Mouse (Mus musculus) lung, embryonic 14.5 days (tissue): ENCODE data around the gene Asb17. TPM values are rescaled to one million over a fixed set of nuclear protein-coding genes. Genes with fewer than 3 reads are reported as not detected.
"Not testable (repeated sequence)": the region's sequence is repeated elsewhere in the genome, so short reads cannot be mapped to it uniquely, and the experiment has no call there.

Experiments used
- ATAC-seq: fragments of 200-750 bp; cut with Nextera tagmentation; 2 replicates; pipeline ENCODE4 v1.8.0; 2017; ENCODE audit warnings: mild to moderate bottlenecking, moderate TSS enrichment, moderate library complexity; ENCODE audit not compliant: insufficient read depth
- DNase-seq: peaks from one replicate; pipeline ENCODE4 v3.0.0-alpha.2; 2015
- H3K27ac ChIP-seq: fragments of 300-500 bp; sonication (generic); 2 replicates; pipeline ENCODE4 v1.5.1; 2014; ENCODE audit warnings: low read depth, mild to moderate bottlenecking, moderate library complexity
- H3K27me3 ChIP-seq: fragments of 300-500 bp; sonication (generic); 2 replicates; pipeline ENCODE4 v1.6.1; 2014; ENCODE audit warnings: low read length, control low read depth; ENCODE audit not compliant: insufficient read depth
- H3K36me3 ChIP-seq: fragments of 300-500 bp; sonication (generic); 2 replicates; pipeline ENCODE4 v1.6.1; 2014; ENCODE audit warnings: control low read depth; ENCODE audit not compliant: insufficient read depth
- H3K4me1 ChIP-seq: fragments of 300-500 bp; sonication (generic); 2 replicates; pipeline ENCODE4 v1.6.1; 2014; ENCODE audit warnings: antibody characterized with exemption, control low read depth; ENCODE audit not compliant: insufficient read depth
- H3K4me2 ChIP-seq: fragments of 300-500 bp; sonication (generic); 2 replicates; pipeline ENCODE4 v1.6.1; 2014; ENCODE audit warnings: mild to moderate bottlenecking
- H3K4me3 ChIP-seq: fragments of 300-500 bp; sonication (generic); 2 replicates; pipeline ENCODE4 v1.5.1; 2014; ENCODE audit warnings: low read depth, low read length
- H3K9ac ChIP-seq: fragments of 300-500 bp; sonication (generic); 2 replicates; pipeline ENCODE4 v1.6.1; 2014
- H3K9me3 ChIP-seq: fragments of 300-500 bp; sonication (generic); 2 replicates; pipeline ENCODE4 v1.6.1; 2016; ENCODE audit warnings: low read depth, low read length, control low read depth
- CTCF ChIP-seq: IDR thresholded peaks from 2 replicates; pipeline ENCODE4 v1.5.1; 2016; ENCODE audit warnings: antibody characterized with exemption, low read depth
- WGBS: fragments of 180-500 bp; shearing (Covaris S2); extraction: QIAGEN DNeasy Blood & Tissue Kit; methylation state at CpG from one replicate; pipeline ENCODE4 v1.1.7; 2014; 5-methylcytosine and 5-hydroxymethylcytosine counted together
- polyA plus RNA-seq: library from polyadenylated mRNA; unstranded; fragments of >200 nt; fragmentation: Nextera tagmentation; extraction: Ambion mirVana; gene quantifications from 2 replicates; pipeline ENCODE4 v1.2.1, GENCODE M21; 2014

Gene Asb17
- polyA plus RNA-seq, 1 experiment from 2014 or later = 0.09 TPM

DNA sequence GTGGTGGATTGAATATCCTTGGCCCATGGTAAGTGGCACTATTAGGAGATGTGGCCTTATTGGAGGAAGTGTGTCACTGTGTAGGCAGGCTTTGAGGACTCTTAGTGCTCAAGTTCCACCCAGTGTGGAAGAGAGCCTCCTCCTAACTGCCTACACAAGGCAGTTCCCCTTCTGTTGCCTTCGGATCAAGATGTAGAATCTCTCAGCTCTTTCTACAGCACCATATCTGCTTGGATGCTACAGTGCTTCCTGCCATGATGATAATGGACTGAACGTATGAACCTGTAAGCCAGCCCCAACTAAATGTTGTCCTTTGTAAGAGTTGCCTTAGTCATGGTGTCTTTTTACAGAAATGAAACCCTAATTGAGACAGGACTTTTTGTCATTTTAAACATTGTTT, 1.5 kb downstream of the Asb17 start:
- Histone ChIP-seq H3K36me3 (no peaks in the 10 kb centered on the region), H3K27ac (no peak overlapping the region), H3K27me3 (no peaks in the 10 kb centered on the region), H3K4me3 (no peak overlapping the region), H3K4me1 (peaks cover 3% of the 10 kb centered on the region; the same call in 1 of the 2 replicates), H3K9ac (no peak overlapping the region), H3K9me3 (no peaks in the 10 kb centered on the region), H3K4me2 (no peak overlapping the region)
- no peak for ATAC-seq
- DNase-seq = no peak
- 81% methylated on average over 2 of the region's 2 CpGs for WGBS
- TF ChIP-seq CTCF = no peak

DNA sequence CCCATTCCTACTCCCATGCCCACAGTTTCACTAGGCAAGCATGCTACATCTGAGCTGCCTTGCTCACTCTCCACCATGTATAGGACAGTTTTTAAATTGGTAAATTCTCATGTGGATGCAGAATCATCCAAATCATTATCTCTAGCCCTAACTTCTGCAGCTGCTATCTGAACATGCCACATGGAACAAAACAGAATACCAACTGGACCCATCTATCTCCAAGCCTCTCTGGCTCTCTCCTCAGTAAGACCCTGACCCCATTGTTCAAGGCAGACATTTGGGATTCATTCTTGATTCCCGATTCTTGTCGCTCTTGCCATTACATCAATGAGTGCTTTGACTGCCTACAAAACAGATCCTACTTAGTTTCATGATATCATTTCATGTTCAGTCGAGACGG, 2.1 kb downstream of the Asb17 start:
- Histone ChIP-seq H3K4me1 (peaks cover 3% of the 10 kb centered on the region; the same call in 1 of the 2 replicates), H3K36me3 (no peaks in the 10 kb centered on the region), H3K9ac (no peak overlapping the region), H3K9me3 (no peaks in the 10 kb centered on the region), H3K4me3 (no peak overlapping the region), H3K27ac (no peak overlapping the region), H3K27me3 (no peaks in the 10 kb centered on the region), H3K4me2 (no peak overlapping the region)
- ATAC-seq (no peak), DNase-seq (no peak)
- TF ChIP-seq CTCF = no peak
- WGBS = 88% methylated on average over 4 of the region's 4 CpGs

DNA sequence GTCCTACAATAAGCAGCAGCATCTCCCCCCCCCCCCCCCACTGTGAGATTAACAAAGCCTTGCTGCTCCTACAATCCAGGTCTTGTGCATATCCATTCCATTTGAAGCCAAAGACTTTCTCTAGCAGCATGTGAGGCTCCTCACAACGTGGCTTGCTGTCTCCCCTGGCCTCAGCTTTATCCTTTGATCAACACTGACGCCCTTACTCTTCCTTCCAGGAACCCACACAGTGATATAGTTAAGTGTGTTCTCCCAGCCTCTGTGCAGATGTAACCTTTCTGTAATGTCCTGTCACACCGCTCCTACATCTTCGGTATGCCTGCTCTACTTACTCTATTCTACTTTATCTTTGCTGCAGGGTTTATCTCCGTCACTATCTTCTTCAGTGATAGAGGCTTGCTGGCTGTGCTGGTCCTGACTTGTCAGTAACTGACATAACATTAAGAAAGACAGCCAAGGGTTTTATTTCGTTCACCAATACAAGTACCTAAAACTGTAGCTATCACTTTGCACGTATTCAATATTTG, 3.3 kb downstream of the Asb17 start:
- 49% methylated on average over 7 of the region's 7 CpGs for WGBS
- DNase-seq (no peak), ATAC-seq (no peak)
- no peak overlapping the region for H3K4me2 ChIP-seq
- no peak overlapping the region for H3K4me3 ChIP-seq
- H3K27ac ChIP-seq = no peak overlapping the region
- peaks cover 3% of the 10 kb centered on the region; the same call in 1 of the 2 replicates for H3K4me1 ChIP-seq
- H3K9ac ChIP-seq = no peak overlapping the region
- TF ChIP-seq CTCF = no peak
- no peaks in the 10 kb centered on the region for H3K36me3 ChIP-seq
- H3K27me3 ChIP-seq = no peaks in the 10 kb centered on the region
- no peaks in the 10 kb centered on the region for H3K9me3 ChIP-seq

DNA sequence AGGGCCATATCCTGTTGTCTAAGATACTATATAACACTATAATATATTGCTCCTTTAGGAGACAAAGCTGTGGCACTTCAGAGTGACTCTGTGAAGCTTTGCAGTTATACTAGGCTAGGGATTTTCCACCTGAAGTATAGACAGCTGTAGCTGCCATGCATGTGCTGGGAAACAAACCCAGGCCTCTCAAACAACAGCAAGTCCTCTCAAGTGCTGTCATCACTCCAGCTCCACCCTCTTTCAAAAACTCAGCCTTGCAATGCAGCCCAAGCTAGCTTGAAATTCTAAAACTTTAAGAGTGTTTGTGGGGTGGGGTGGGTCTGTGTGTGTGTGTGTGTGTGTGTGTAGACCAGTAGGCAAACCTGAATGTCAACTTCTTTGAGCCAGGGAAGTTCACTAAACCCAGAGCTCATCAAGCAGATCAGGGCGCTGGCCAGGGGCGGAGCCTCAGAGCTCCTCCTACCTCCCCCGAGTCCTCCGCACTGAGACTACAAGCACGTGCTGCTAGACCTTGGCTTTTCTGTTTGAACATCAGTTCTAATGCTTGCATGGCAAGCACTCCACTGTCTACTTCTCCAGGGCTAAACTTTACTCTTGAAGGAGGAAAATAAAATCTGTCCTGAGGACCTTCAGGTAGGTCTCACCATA, 5.5 kb downstream of the Asb17 start:
- H3K27me3 ChIP-seq = no peaks in the 10 kb centered on the region
- DNase-seq = peak; percentile 72
- no peaks in the 10 kb centered on the region for H3K36me3 ChIP-seq
- H3K27ac ChIP-seq = no peak overlapping the region
- H3K4me2 ChIP-seq = peak overlapping the region; percentile 40
- ATAC-seq = peak; percentile 92
- no peak overlapping the region for H3K9ac ChIP-seq
- 11% methylated on average over 5 of the region's 5 CpGs for WGBS
- no peak for TF ChIP-seq CTCF
- H3K4me1 ChIP-seq = peaks cover 3% of the 10 kb centered on the region; the same call in 1 of the 2 replicates
- no peak overlapping the region for H3K4me3 ChIP-seq
- no peaks in the 10 kb centered on the region for H3K9me3 ChIP-seq

DNA sequence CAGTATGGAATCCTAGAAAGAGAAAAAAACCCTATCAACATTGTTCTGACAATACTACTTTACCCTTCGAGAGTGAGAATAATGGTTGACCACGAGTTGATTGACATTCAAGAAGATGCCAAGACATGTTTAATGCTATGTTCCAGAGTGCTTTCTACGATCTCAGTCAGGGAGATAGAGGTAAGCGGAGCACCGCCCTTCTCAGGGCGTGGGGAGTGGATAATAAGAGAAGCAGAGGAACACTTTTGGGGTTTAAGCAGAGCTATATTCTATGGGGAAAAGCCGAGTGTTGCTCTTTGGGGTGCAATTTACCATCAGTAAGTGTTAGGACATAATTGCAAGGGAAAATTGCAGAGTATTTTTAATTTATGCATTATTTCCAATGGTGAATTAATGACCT, 6.8 kb downstream of the Asb17 start:
- ATAC-seq = no peak
- H3K9me3 ChIP-seq = no peaks in the 10 kb centered on the region
- TF ChIP-seq CTCF = no peak
- H3K4me3 ChIP-seq = no peak overlapping the region
- H3K27me3 ChIP-seq = no peaks in the 10 kb centered on the region
- no peak overlapping the region for H3K9ac ChIP-seq
- no peak for DNase-seq
- peaks cover 3% of the 10 kb centered on the region; the same call in 1 of the 2 replicates for H3K4me1 ChIP-seq
- H3K4me2 ChIP-seq = no peak overlapping the region
- H3K36me3 ChIP-seq = no peaks in the 10 kb centered on the region
- no peak overlapping the region for H3K27ac ChIP-seq
- 82% methylated on average over 7 of the region's 7 CpGs for WGBS

DNA sequence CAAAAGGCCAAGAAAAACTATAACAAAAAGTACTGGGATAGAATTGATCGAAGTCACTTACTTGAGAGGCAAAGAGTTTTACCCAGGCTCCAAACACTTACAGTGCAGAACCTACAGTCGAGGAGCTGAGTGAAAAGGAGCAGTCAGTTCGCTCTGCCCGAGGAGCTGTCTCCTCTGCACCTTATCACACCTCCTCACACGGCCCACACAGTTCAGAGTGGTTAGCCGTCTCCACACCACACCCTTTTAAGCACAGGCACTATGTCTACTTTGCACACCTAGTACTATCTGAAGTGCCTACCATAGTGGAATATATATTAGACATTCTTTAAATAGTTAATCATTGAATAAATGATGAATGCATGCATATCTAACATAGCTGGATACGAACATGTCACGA, 8.3 kb downstream of the Asb17 start:
- no peak overlapping the region for H3K9ac ChIP-seq
- no peak overlapping the region for H3K4me3 ChIP-seq
- no peak overlapping the region; the same call in 1 of the 2 replicates for H3K27ac ChIP-seq
- H3K4me2 ChIP-seq = no peak overlapping the region
- H3K36me3 ChIP-seq = no peaks in the 10 kb centered on the region
- WGBS = 48% methylated on average over 8 of the region's 8 CpGs
- no peak for DNase-seq
- peak; percentile 79 for ATAC-seq
- TF ChIP-seq CTCF = no peak
- peaks cover 3% of the 10 kb centered on the region; the same call in 1 of the 2 replicates for H3K4me1 ChIP-seq
- H3K27me3 ChIP-seq = no peaks in the 10 kb centered on the region
- H3K9me3 ChIP-seq = no peaks in the 10 kb centered on the region

DNA sequence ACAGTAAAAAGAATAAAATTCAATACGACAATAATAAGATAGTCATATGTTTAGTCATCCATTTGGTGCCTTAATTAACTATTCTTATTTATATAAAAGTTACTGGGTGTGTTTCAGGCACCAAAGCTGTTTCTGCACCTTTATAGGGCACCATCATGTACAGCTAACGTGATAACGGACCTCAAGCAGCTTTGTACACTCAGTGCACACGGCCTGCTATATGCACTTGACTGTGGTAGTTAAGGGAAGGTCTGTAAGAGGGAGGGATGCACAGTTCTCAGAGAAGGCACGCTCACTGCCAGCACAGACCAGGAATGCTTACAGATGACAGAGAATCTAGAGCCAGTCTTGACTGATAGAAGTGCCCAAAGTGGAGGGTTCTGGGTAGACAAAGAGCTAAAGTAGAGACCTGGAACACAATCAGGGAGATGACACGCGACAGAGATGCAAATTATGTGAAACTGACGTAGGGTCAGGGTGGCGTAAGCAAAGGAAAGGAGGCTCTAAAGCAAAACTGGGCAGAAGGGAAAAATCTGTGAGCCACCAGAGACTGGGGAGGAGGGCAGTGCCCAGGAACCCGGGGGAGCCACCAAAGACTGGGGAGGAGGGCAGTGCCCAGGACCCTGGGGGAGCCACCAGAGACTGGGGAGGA, 14.5 kb downstream of the Asb17 start:
- Histone ChIP-seq H3K4me2 (no peak overlapping the region), H3K4me3 (no peak overlapping the region), H3K9me3 (no peaks in the 10 kb centered on the region), H3K4me1 (no peaks in the 10 kb centered on the region), H3K36me3 (no peaks in the 10 kb centered on the region), H3K9ac (no peak overlapping the region), H3K27me3 (no peaks in the 10 kb centered on the region), H3K27ac (no peak overlapping the region)
- 76% methylated on average over 10 of the region's 10 CpGs for WGBS
- no peak for TF ChIP-seq CTCF
- ATAC-seq (no peak), DNase-seq (no peak)

DNA sequence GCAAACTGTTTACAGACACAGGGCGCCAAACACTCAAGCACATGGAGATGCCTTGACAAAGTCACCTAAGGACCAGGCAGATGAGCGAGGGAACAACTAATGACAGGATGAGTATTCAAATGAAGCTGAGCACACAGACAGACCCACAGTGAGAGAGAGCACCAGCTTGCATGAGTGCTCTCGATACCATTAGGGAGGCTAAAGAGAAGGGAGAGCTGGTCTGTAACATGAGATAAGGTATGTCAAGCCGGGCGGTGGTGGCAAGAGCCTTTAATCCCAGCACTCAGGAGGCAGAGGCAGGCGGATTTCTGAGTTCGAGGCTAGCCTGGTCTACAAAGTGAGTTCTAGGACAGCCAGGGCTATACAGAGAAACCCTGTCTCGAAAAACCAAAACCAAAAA, 16.4 kb downstream of the Asb17 start:
- not testable (repeated sequence) for DNase-seq, H3K9me3 ChIP-seq, H3K36me3 ChIP-seq, H3K27ac ChIP-seq, H3K27me3 ChIP-seq, H3K9ac ChIP-seq, H3K4me1 ChIP-seq, H3K4me3 ChIP-seq, ATAC-seq, H3K4me2 ChIP-seq
- 76% methylated on average over 8 of the region's 8 CpGs for WGBS
